Mouse (Mus musculus): ENCODE measurements around the gene Dnajc19. TPM values are rescaled to one million over a fixed set of nuclear protein-coding genes. Genes with fewer than 3 reads are reported as not detected.

Gene Dnajc19
- total RNA-seq, 2 experiments from 2014 or later: 139 to 163 TPM

GRCm38 (mm10) chr3:34030601-34031000 lies 50.5 kb downstream of the Dnajc19 start:
- DNase-seq: no peak

GRCm38 (mm10) chr3:34028935-34029334 lies 52.2 kb downstream of the Dnajc19 start:
- DNase-seq: no peak

- no peak for DNase-seq
These were observed 59.8 kb downstream of the Dnajc19 start for GRCm38 (mm10) chr3:34021259-34021828.

- peak; percentile 36 for DNase-seq
These were observed 60.5 kb downstream of the Dnajc19 start for GRCm38 (mm10) chr3:34020382-34021258.

GRCm38 (mm10) chr3:34019540-34020381 lies 61.4 kb downstream of the Dnajc19 start, which contains the start of gene Fxr1:
TSS of gene Fxr1 (plus strand) at chr3:34019943.
- DNase-seq: peak; percentile 92

GRCm38 (mm10) chr3:34008191-34008590 lies 72.9 kb downstream of the Dnajc19 start:
- DNase-seq: peak; percentile 63

- no peak for DNase-seq
These were observed 73.5 kb downstream of the Dnajc19 start for GRCm38 (mm10) chr3:34007611-34008010.

- DNase-seq: no peak
These were observed 74.3 kb downstream of the Dnajc19 start for GRCm38 (mm10) chr3:34006824-34007223.

GRCm38 (mm10) chr3:34006301-34006700 lies 74.8 kb downstream of the Dnajc19 start:
- no peak for DNase-seq

Other genes with a start within 250 kb of the Dnajc19 start
- gene Ccdc39, start 237.0 kb downstream of the Dnajc19 start, total RNA-seq (2021): 1 to 10 TPM in 1 of 2 experiments, under 1 TPM in 1; 0.96 to 1.8 TPM
- 100 to 1,000 TPM in 1 of 2 experiments, 10 to 100 TPM in 1; 99.1 to 123 TPM for gene Fxr1, start 61.4 kb downstream of the Dnajc19 start, total RNA-seq (2021)

Data from adrenal gland, postnatal 10 days (tissue).